Mouse (Mus musculus) ES-E14 (cell line): ENCODE results near the gene Mast3.

Source experiments
- CHD2 ChIP-seq: IDR thresholded peaks from 2 replicates; pipeline ENCODE4 v1.6.1; 2014; ENCODE audit warnings: mild to moderate bottlenecking, low read depth, low read length, inconsistent platforms
- HCFC1 ChIP-seq: IDR thresholded peaks from 2 replicates; pipeline ENCODE4 v1.6.1; 2012; ENCODE audit warnings: low read length, inconsistent platforms, borderline replicate concordance; ENCODE audit not compliant: insufficient read depth
- MAFK ChIP-seq: IDR thresholded peaks from 2 replicates; pipeline ENCODE4 v1.6.1; 2014; ENCODE audit warnings: mild to moderate bottlenecking, low read depth, low read length, inconsistent platforms; ENCODE audit not compliant: insufficient read depth
- ZC3H11A ChIP-seq: IDR thresholded peaks from 2 replicates; pipeline ENCODE4 v1.6.1; 2012; ENCODE audit warnings: low read depth, mild to moderate bottlenecking, inconsistent platforms, low read length, borderline replicate concordance
- ZNF384 ChIP-seq: IDR thresholded peaks from 2 replicates; pipeline ENCODE4 v1.6.1; 2012; ENCODE audit warnings: low read depth, low read length, inconsistent platforms

GRCm38 (mm10) chr8:70795370-70795769 lies 9.5 kb downstream of the Mast3 start:
- TF ChIP-seq MAFK: no peak
- no peak for TF ChIP-seq ZNF384
- TF ChIP-seq HCFC1: no peak
- TF ChIP-seq ZC3H11A: no peak
- no peak for TF ChIP-seq CHD2
